Mouse (Mus musculus) adrenal gland, postnatal 4 days (tissue): Measurements from ENCODE around the gene Lenep. TPM values are rescaled to one million over a fixed set of nuclear protein-coding genes. Genes with fewer than 3 reads are reported as not detected.

Source experiments
- DNase-seq, 2 experiments: peaks; one replicate each; pipeline ENCODE4 v3.0.0; 2021 to 2022; ENCODE audit warnings: low spot score in 2 of 2, mixed read lengths in 2 of 2
- total RNA-seq, 2 experiments: library from RNA; stranded (reverse); gene quantifications; 2 replicates each; pipeline ENCODE4 v1.2.3; 2021

The Lenep gene
- total RNA-seq, 2 experiments from 2014 or later, result not detected

- no peak for DNase-seq
Measured at GRCm38 (mm10) chr3:89379388-89380131, 23.0 kb downstream of the Lenep start.

- peak; percentile 48 to 69 for DNase-seq
Measured at GRCm38 (mm10) chr3:89378394-89379067, 24.1 kb downstream of the Lenep start.

- DNase-seq, result no peak
Measured at GRCm38 (mm10) chr3:89377831-89378230, 24.8 kb downstream of the Lenep start.

- DNase-seq, result no peak
Measured at GRCm38 (mm10) chr3:89373581-89374231, 28.9 kb downstream of the Lenep start.

GRCm38 (mm10) chr3:89367338-89367737 is 35.3 kb downstream of the Lenep start:
- no peak for DNase-seq

GRCm38 (mm10) chr3:89365486-89366414 is 36.8 kb downstream of the Lenep start:
- DNase-seq, result no peak

GRCm38 (mm10) chr3:89365153-89365485 is 37.5 kb downstream of the Lenep start, which contains the start of gene Dcst1:
Gene Dcst1, minus strand, starts transcription at chr3:89365253.
- no peak for DNase-seq

GRCm38 (mm10) chr3:89364631-89365030 is 38.0 kb downstream of the Lenep start:
- no peak for DNase-seq

GRCm38 (mm10) chr3:89361675-89362074 is 40.9 kb downstream of the Lenep start, which contains the start of gene Dcst2:
Gene Dcst2, plus strand, starts transcription at chr3:89361975.
- no peak for DNase-seq

- DNase-seq, result no peak
Measured at GRCm38 (mm10) chr3:89360237-89360636, 42.4 kb downstream of the Lenep start.

GRCm38 (mm10) chr3:89359630-89360029 is 43.0 kb downstream of the Lenep start:
- no peak for DNase-seq

- no peak for DNase-seq
Measured at GRCm38 (mm10) chr3:89356029-89356428, 46.6 kb downstream of the Lenep start.

GRCm38 (mm10) chr3:89355512-89355902 is 47.1 kb downstream of the Lenep start:
- no peak for DNase-seq

GRCm38 (mm10) chr3:89354816-89355511 is 47.6 kb downstream of the Lenep start:
- DNase-seq, result peak; percentile 77 to 83

GRCm38 (mm10) chr3:89351271-89351670 is 51.3 kb downstream of the Lenep start:
- no peak for DNase-seq

Other genes starting within 250 kb of the Lenep start
- 10 to 100 TPM; 15.0 to 17.8 TPM for gene Hcn3, start 242.6 kb downstream of the Lenep start, total RNA-seq
- gene Clk2, start 238.0 kb downstream of the Lenep start, total RNA-seq, result 100 to 1,000 TPM; 103 TPM
- gene Scamp3, start 225.3 kb downstream of the Lenep start, total RNA-seq, result 100 to 1,000 TPM; 114 to 122 TPM
- gene Fam189b, start 219.7 kb downstream of the Lenep start, total RNA-seq, result 10 to 100 TPM; 27.2 to 34.1 TPM
- gene Gba, start 199.9 kb downstream of the Lenep start, total RNA-seq, result 10 to 100 TPM; 60.8 to 61.2 TPM
- gene Thbs3, start 187.6 kb downstream of the Lenep start, total RNA-seq, result 10 to 100 TPM; 31.1 to 36.7 TPM
- gene Mtx1, start 175.7 kb downstream of the Lenep start, total RNA-seq, result 100 to 1,000 TPM; 179 to 182 TPM
- gene Muc1, start 173.7 kb downstream of the Lenep start, total RNA-seq, result 1 to 10 TPM; 1.2 to 8.9 TPM
- gene Krtcap2, start 156.8 kb downstream of the Lenep start, total RNA-seq, result 100 to 1,000 TPM; 120 to 130 TPM
- gene Trim46, start 156.5 kb downstream of the Lenep start, total RNA-seq, result 1 to 10 TPM; 3.4 to 4.9 TPM
- 100 to 1,000 TPM; 108 TPM for gene Dpm3, start 143.4 kb downstream of the Lenep start, total RNA-seq
- 10 to 100 TPM; 62.4 to 63.1 TPM for gene Slc50a1, start 132.2 kb downstream of the Lenep start, total RNA-seq
- gene Efna1, start 121.7 kb downstream of the Lenep start, total RNA-seq, result 10 to 100 TPM; 32.1 to 35.2 TPM
- 1 to 10 TPM in 1 of 2 experiments, under 1 TPM in 1; 0.84 to 1.6 TPM for gene Efna3, start 79.8 kb downstream of the Lenep start, total RNA-seq
- gene Efna4, start 64.8 kb downstream of the Lenep start, total RNA-seq, result 1 to 10 TPM; 3.3 to 6.1 TPM
- 10 to 100 TPM; 60.7 to 74.6 TPM for gene Adam15, start 52.8 kb downstream of the Lenep start, total RNA-seq
- gene Dcst2, start 40.8 kb downstream of the Lenep start, total RNA-seq, result under 1 TPM; 0.25 to 0.48 TPM
- gene Dcst1, start 37.5 kb downstream of the Lenep start, total RNA-seq, result 1 to 10 TPM in 1 of 2 experiments, under 1 TPM in 1; 0.81 to 1.2 TPM
- gene Zbtb7b, start 8.0 kb downstream of the Lenep start, total RNA-seq, result 10 to 100 TPM; 41.8 to 47.2 TPM
- 10 to 100 TPM; 30.9 to 36.8 TPM for gene Flad1, start 9.1 kb upstream of the Lenep start, total RNA-seq
- 10 to 100 TPM; 64.2 to 66.3 TPM for gene Cks1b, start 15.6 kb upstream of the Lenep start, total RNA-seq
- gene Shc1, start 15.7 kb upstream of the Lenep start, total RNA-seq, result 100 to 1,000 TPM; 142 to 145 TPM
- gene Pygo2, start 27.4 kb upstream of the Lenep start, total RNA-seq, result 10 to 100 TPM; 43.0 to 44.3 TPM
- 10 to 100 TPM; 58.7 to 58.8 TPM for gene Pbxip1, start 33.9 kb upstream of the Lenep start, total RNA-seq
- 10 to 100 TPM; 14.9 to 17.3 TPM for gene Pmvk, start 51.7 kb upstream of the Lenep start, total RNA-seq
- gene Kcnn3, start 117.4 kb upstream of the Lenep start, total RNA-seq, result 1 to 10 TPM; 6.6 to 7.2 TPM